Mouse (Mus musculus) megakaryocyte, adult 5-6 weeks (primary cell): ENCODE measurements around the gene Mlst8. TPM values are rescaled to one million over a fixed set of nuclear protein-coding genes. Genes with fewer than 3 reads are reported as not detected.
A peak's percentile ranks its signal among the peaks of the same experiment; 100 is the strongest.

ENCODE experiments used
- ATAC-seq: 2 replicates; pipeline ENCODE4 v1.8.0; 2016; ENCODE audit warnings: mild to moderate bottlenecking, inconsistent platforms; ENCODE audit not compliant: poor library complexity, severe bottlenecking
- total RNA-seq, 2 experiments: library from RNA; stranded (forward) in 1 of 2; stranded (reverse) in 1 of 2; fragments of 153-499, 151-499 nt in 1 of 2; fragments of 221-1000, 200-1000 nt in 1 of 2; gene quantifications; 2 replicates each; pipeline versions ENCODE4 v1.2.3 to v1.2.4; 2015 to 2017

The Mlst8 gene
- total RNA-seq, 2 experiments from 2014 or later = 12.5 to 42.3 TPM

DNA sequence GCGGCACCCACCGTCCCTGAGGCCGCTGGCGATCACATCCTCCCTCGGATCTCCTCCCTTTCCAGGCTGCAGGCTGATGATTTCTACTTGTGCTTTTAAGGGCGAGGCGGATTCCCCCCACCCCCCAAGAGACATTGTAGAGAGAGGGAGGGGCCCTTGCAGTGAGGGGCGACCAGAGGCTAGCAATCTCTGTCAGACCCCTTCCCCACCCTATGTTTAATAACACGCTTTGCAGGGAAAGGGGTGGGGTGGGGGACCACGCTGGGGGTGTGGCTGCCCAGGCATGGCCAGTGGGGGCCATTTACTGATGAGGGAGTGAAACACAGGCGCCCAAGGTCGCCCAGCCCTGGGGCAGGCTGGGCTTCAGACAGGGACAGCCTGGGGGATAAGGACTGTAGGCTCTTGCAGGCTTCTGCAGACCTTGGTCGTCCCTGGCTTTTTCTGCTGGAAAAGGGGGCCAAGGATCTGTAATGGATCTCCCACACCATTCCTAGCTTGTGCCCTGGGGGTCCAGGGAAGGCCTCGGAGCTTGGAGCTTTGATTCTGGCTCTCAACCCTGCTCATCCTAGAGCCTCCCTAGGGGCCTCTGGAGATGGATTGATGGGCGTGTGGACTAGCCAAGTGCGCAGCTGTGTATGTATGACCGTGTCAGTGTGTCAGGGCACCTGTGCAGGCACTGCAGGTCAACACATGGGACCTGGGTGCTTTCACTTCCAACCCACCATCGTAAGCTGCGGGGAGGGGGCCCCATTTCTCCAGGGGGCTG, 10.6 kb upstream of the Mlst8 start:
- ATAC-seq = no peak

GRCm38 (mm10) chr17:24488662-24489264, 9.9 kb upstream of the Mlst8 start:
- ATAC-seq = peak; percentile 63

- no peak for ATAC-seq
These were observed 9.3 kb upstream of the Mlst8 start, which contains the start of gene Caskin1 for GRCm38 (mm10) chr17:24488186-24488661. Caskin1 (plus strand) TSS chr17:24488601.

- no peak for ATAC-seq
These were observed 6.4 kb upstream of the Mlst8 start for GRCm38 (mm10) chr17:24485090-24485860.

GRCm38 (mm10) chr17:24483495-24483894, 4.6 kb upstream of the Mlst8 start:
- no peak for ATAC-seq

GRCm38 (mm10) chr17:24481027-24481815, 2.3 kb upstream of the Mlst8 start:
- no peak for ATAC-seq

- ATAC-seq = no peak
These were observed 1.4 kb upstream of the Mlst8 start for GRCm38 (mm10) chr17:24480201-24480826.

- no peak for ATAC-seq
These were observed 553 bp upstream of the Mlst8 start for GRCm38 (mm10) chr17:24479431-24479830.

DNA sequence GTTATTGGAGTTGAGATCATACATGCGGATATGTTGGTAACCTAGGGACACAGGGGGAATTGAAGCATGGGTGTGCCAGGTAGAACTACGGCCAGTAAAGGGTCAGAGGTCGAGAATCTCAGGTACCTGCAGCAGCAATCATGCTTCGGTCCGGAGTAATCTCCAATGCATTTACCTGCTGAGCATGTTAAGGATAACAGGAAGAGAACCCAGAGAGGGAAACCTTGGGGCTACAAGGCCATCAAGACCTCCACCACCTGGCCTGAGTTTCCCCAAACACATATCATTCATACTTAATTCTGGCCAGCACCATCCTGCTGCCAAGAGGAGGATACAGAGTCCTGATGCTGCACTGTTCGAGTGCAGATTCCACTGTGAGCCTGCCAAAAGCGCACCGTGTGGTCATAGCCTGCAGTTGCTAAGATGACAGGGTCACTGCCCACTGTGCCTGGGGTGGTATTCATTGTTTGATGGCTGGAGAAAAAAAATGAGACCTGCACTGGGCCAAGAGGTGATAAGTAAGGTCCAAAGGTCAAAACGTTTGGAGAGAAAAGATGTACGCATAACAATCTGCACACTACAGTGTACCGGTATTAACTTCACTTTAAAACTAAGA, 785 bp downstream of the Mlst8 start:
- ATAC-seq = no peak

DNA sequence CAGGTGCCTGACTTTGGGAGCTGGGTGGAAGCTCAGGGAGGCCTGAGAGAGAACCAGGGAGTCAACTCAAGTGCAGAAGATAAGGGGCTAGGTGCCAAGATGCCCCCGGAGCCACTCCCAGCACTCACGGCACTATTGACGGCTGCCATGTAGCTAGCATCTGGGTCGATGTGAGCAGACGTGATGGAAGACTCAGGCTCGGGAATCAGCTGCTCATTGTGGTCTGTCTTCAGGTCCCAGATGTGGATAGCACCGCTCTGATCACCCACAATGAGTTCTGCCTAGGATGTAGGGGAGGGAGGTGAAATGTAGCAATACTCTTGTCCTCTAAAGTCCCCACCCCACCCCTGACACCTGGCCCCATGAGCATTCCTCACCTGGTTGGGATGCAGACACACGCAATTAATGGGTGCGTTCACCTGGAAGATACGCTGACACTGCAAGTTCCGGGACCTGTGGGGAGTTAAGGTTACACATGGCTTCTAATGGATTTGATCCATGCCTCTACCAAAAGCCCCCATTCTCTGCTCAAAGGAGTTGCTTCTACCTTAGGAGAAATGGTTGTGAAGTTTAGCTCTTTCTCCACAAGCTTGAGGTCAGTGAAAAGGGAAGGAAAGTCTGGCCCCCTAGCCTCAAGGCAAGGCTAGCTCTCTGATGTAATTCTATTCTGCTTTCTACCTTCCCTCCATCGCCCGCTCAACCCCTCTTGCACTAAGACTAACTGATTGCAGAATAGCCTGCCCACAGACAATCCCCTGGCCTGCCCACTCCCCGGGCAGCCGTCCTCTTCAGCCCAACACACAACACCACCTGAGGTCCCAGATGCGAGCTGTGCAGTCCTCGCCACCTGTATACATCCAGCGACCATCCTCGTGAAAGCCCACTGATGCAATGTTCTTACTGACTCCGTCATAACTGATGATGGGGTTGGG, 1.6 kb downstream of the Mlst8 start:
- peak; percentile 49 for ATAC-seq

GRCm38 (mm10) chr17:24476022-24476776, 2.7 kb downstream of the Mlst8 start:
- ATAC-seq = no peak

- no peak for ATAC-seq
These were observed 3.3 kb downstream of the Mlst8 start for GRCm38 (mm10) chr17:24475586-24475985.

- ATAC-seq = no peak
These were observed 4.3 kb downstream of the Mlst8 start for GRCm38 (mm10) chr17:24474557-24474956.

GRCm38 (mm10) chr17:24473612-24474275, 5.1 kb downstream of the Mlst8 start, which contains the start of gene Bricd5:
Bricd5 (plus strand) TSS chr17:24473884.
- ATAC-seq = no peak

DNA sequence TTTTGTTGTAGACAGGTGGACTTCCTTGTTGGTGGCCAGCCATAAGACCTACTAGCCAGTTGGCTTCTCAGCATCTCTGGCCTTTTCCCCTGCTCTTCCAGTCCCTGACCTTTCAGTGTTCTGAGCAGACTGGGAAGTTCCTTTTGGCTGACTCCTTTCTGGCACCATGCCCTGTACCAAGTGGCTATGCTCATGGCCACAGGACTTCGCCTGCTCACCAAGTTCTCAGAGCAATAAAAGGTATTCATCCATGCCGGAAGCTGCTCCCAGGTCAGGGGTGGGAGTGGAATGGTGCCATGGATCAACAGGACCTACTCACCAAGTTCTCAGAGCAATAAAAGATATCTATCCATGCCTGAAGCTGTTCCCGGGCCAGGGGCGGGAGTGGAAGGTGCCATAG, 6.4 kb downstream of the Mlst8 start:
- ATAC-seq = no peak

DNA sequence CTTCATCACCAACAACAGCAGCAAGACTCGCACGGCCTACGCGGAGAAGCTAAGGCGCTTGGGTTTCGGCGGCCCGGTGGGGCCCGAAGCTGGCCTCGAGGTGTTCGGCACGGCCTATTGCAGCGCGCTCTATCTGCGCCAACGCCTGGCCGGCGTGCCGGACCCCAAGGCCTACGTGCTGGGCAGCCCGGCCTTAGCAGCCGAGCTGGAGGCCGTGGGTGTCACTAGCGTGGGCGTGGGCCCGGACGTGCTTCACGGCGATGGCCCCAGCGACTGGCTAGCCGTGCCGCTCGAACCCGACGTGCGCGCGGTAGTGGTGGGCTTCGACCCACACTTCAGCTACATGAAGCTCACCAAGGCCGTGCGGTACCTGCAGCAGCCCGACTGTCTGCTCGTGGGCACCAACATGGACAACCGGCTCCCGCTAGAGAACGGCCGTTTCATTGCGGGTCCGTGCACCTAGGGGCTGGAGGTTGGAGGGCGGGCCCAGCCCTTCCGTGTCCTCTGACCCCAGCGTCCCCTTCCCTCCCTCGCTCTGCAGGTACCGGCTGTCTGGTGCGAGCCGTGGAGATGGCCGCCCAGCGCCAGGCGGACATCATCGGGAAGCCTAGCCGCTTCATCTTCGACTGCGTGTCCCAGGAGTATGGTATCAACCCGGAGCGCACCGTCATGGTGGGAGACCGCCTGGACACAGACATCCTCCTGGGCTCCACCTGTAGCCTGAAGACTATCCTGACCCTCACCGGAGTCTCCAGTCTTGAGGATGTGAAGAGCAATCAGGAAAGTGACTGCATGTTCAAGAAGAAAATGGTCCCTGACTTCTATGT, 8.0 kb downstream of the Mlst8 start:
- ATAC-seq = no peak
